Mouse (Mus musculus): ENCODE data around the gene Thap2.
A peak's percentile ranks its signal among the peaks of the same experiment; 100 is the strongest.

Gene Thap2

DNA sequence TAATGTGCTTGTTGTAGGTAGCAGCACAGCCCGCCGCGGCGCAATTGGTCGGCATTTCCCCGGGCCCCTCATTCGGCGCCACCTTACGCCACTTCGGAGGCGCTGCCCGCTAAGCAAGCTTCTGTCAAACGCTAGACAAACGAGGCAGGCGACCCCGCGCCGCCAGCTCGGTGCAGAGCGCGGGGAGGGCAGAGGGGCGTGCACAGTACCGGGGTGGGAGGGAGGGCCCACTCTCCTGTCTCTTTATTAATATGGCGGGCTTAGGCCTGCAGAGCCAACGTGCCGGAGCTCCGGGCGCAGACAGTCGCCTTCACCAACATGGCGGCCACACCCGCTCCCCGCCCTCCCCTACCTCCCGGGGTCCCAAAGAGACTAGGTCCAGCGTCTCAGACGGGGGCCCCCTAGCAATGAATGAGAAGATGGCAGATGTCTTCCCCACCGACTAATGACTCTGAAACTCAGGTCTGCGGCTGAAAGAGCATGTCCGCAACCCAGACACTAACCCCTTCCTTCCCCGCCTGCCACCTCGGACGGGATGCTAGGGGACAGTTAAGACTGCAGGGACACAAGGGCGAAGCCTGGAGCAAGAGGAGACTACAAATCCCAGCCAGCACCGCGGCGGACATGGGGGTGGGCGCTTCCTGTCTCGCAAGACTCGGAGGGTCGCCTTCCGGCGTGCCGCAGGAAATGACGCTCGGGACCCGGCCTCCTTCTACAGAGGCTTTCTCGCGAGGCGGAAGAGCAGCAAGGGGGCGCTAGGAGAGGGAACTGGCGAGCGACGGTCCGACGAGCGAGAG, at the start of gene Thap2, which contains the start of gene Zfc3h1:
TSS of gene Thap2 (minus strand) at position 223 of the 797 bp plus-strand sequence.
TSS of gene Zfc3h1 (plus strand) at position 739 of the 797 bp plus-strand sequence.
- peak; percentile 99 for DNase-seq (ENCODE audit: low spot score in 2 of 2)

DNA sequence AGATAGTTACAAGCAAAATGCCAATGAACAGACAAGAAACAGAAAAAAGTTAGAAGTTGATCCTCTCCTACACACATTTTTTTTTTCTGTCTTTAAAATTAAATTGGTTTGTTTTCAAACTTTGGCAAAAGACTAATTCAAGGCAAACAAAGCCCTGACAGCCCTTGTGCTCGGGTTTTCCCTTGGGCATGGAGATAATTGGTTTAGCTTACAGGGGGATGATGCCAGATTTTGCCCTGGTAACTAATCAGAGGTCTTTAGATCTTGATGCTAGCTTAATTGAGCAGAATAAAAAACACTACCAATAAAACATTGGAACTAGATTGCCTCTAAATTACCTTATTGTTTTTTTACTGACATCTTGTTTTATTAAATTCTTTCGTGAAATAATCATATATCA, 41.1 kb upstream of the Thap2 start:
- DNase-seq (ENCODE audit: low spot score in 2 of 2), result no peak

DNA sequence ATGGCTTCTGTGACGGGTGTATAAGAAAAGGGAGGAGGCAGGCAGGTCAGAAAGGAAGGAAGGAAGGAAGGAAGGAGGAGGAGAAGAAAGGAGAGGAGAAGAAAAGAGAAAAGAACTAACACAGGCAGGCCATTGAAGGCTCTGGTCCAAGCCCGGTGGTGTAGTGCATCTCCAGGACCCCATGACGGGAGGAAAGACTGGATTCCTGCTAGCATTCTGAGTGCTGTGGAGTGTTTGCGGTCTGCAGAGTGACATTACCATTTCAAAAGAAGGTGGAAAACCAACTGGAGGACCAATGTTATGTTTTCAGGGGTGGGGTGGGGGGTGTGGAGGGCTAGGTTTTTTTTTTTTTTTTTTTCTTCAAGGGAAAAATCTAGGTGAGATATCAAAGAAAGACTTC, 37.7 kb upstream of the Thap2 start:
- no peak for DNase-seq (ENCODE audit: low spot score in 2 of 2)

DNA sequence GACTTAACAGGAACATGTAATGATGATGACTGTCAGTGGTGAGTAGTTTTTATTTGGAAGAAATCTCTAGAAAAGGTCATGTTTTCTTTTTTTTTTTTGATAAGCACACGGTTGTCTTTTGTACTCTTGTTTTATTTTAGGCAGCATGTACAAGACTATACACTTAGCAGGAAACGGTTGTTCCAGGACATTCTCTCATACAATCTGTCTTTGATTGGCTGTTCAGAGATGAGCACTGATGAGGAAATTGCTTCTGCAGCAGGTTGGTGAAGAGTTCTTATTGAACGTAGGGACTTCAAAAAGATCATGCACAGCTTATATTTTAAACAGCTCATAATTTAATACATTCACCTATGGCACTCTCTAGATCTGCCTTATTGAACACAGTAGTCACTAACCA, 29.8 kb upstream of the Thap2 start:
- no peak for DNase-seq (ENCODE audit: low spot score in 2 of 2)

DNA sequence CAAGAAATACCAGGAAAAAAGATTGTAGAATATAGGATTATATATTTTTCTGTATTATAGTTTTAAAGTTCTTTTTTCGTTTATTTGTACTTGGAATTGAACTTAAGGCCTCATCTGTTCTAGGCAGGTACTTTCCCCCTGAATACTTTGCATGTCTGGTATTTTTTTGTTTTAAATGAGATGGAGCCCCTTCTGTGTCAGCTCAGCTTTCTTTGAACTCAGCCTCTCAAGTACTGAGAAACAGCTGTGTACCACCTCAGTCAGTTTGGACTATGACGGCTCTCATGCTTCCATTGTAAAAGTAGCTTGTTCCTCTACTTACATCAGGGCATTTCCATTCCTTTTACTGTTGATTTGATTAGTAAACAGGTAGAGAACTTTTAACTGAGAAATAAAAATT, 29.3 kb upstream of the Thap2 start:
- no peak for DNase-seq (ENCODE audit: low spot score in 2 of 2)

DNA sequence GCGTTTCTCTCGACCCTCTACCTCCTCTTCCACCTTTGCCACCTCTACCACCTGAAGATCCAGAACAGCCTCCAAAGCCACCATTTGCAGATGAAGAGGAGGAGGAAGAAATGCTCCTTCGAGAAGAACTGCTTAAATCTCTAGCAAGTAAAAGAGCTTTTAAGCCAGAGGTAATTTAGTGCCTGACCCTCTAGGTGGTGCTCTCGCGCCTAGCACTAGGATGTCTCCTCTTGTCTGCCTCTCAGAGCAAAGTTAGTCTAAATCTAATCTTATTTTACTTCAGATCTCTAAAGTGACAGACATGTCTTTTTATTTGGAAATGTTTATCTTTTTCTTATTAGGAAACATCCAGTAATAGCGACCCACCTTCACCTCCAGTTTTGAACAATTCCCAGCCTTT, 22.1 kb upstream of the Thap2 start:
- DNase-seq (ENCODE audit: low spot score in 2 of 2), result peak; percentile 5 to 16

DNA sequence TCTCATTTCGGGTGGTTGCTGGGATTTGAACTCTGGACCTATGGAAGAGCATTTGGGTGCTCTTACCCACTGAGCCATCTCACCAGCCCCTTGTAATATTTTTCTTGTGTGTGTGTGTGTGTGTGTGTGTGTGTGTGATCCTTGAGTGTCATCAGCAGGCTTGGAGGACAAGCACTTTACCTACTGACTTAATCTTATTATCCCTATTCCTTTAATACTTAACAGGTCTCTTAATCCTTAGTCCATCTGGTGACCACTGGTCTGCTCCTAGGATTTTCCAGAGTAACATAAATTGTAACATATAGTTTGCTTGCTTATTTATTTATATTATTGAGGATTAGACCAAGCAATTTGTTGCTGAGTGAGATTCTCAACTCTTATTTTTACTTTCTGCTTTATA, 7.7 kb upstream of the Thap2 start:
- no peak for DNase-seq (ENCODE audit: low spot score in 2 of 2)

DNA sequence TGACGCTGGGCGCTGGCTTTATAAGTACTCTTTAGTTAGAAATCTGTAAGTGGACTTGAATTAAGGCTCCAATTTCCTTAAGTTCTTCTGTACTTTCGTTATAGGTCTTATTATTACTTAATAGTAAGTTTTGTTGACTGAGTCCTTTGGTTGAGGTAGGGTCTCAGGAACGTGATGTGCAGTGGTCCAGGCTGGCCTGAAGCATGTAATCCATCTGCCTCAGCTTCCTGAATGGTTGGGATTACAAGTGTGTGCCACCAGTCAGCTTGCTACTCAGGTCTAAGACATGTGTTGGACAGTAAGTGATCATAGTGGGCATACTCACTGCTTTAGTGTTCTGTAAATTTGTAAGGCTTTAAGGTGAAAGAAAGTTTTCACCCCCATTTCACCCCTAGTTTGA, 6.8 kb upstream of the Thap2 start:
- DNase-seq (ENCODE audit: low spot score in 2 of 2), result no peak

DNA sequence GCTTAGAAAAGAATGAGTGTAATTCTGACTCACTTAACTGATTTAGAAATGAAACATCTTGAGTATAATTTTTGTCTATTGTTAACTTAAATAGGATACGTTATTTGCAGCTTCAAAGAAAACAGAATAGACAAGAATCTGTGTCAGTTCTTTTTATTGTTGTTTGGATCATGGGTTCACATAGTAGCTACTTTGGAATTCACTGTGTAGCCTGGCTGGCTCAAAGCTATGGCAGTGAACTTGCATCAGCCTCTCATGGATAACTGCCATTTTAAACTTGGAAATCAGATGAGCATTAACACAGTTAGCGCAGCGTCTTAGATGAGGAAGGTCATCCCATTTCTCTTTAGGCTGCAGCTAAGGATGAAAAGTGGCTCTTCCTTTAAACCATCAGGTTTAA, 3.6 kb upstream of the Thap2 start:
- DNase-seq (ENCODE audit: low spot score in 2 of 2), result no peak

DNA sequence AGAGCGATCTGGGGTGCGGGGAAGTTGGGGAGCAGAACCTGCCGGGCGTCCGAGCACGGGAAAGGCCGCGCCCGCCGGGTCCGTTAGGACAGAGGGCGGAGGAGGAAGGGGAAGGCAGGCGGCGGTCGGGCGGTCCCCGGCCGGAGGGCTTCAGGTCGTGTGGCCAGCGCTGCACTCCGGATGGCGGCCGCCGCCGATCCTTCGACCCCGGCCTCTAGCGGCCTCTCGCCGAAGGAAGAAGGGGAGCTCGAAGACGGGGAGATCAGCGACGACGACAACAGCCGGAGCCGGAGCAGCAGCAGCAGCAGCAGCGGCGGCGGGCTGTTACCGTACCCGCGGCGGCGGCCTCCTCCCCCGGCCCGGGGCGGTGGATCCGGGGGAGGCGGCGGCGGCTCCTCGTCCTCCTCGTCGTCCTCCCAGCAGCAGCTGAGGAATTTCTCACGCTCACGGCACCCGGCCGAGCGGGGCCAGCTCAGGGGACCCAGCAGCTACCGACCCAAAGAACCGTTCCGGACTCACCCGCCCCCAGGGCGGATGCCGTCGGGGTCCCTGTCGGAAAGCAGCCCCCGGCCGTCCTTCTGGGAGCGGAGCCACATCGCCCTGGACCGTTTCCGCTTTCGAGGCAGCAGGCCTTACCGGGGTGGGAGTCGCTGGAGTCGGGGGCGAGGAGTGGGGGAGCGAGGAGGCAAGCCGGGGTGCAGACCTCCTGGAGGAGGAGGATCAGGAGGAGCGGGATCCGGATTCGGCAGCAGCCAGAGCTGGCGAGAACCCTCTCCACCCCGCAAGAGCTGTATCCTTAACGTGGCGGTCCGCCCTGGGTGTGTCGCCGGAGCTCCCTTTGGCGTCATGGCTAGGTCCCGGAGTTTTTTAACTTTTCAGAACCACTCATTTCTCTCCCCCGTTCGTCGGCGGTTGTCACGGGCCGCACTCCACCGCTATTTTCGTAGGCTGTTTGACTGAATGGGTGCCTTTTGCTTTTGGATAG, 1.1 kb upstream of the Thap2 start:
- peak; percentile 20 to 34 for DNase-seq (ENCODE audit: low spot score in 2 of 2)

DNA sequence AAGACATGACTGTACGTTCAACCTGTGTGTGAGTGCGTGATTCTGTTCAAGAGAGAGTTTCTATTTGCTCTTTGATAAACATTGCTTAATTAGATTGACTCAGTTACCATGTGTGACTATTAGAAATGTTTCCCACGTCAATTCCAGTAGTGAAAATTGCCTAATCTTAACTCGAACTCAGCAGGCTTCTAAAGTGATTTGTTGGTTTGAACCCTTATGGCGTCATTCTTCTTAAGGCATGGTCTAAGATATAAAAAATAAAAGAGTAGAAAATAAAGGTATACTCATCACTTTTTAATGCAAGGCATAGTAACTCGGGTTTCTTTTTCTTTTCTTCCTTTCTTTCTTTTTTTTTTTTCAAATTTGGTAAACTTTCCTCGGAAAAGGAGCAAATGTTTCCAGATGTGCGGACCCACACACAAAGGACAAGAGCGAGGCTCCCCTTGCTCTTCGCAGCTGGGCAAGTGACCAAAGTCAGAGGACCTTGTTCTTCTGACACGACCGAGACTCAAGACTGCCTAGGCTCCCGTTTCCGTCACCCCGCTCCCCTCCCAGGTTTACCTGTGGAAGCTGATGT, 511 bp downstream of the Thap2 start:
- no peak for DNase-seq (ENCODE audit: low spot score in 2 of 2)

DNA sequence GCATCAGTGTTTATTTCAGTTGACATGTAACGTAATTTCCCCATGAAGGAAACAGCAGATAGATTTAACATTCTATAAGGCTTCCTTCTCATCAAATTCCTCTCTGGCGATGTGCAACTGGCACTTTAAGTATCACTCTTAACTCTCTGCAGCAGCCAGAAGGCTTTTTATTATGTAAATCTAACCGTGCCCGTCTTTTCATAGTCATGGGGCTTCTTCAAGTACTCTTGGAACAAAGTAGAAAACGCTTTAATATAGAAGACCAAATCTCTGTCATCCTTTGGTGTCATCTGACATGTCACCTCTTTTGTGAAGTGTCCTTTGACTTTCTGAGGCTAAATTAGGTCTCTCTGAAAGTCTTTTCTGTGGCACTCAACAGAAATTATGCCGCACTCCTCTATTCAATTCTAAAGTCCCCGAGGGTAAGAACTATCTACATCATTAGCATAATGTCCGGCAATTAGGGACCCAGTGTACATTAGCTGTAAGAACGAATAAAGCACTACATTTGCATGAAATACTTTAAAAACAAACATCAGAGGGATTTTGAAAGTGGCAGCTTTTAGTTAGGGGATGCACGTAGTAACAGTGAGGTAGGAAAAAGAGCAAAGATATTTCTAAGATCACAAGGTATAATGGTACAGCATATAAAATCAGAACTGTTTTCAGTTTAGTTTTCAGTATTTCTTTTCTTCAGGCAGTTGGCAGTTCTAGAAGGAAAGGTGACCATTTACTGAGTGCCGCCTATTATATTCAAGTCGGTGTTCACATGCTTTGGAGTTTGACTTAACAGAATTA, 1.2 kb downstream of the Thap2 start:
- no peak for DNase-seq (ENCODE audit: low spot score in 2 of 2)

DNA sequence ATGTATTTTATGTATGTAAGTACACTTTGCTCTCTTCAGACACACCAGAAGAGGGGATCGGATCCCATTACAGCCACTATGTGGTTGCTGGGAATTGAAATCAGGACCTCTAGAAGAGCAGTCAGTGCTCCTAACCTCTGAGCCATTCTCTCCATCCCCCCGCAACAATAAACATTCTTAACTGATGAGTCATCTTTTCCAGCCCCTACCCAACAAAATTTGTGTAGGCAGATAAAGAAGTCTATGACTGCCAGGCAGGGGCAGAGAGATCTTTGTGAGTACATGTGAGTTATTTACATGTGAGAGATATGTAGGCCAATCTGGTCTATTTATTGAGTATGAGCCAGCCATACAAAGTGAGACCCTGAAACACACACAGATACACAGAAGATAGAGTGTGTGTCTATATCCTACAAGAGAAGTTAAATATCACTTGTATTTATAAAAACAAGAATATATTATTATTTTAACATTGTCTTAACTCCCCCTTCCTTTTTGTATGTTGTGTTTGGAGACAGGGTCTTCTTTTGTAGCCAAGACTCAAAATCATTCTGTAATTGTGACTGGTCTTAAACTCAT, 2.6 kb downstream of the Thap2 start:
- no peak for DNase-seq (ENCODE audit: low spot score in 2 of 2)

DNA sequence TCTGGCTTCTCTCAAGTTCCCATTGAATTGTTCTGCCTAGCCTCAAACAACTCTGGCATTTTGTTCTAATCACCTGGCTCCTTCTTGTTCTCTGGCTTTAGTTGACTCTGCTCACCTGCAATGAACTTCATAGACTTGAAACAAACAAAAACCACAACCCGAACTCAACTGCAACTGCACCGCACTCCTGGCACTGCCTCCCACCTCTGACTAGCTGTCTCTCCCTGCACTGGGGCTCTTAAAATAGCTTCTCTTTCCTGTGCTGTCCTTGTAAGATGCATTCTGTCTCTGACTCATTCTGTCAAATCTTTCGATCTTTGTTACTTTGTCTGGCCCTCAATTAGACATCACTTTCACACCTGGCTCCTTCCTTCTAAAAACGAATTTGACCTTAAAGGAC, 21.1 kb downstream of the Thap2 start:
- DNase-seq (ENCODE audit: low spot score in 2 of 2), result no peak

DNA sequence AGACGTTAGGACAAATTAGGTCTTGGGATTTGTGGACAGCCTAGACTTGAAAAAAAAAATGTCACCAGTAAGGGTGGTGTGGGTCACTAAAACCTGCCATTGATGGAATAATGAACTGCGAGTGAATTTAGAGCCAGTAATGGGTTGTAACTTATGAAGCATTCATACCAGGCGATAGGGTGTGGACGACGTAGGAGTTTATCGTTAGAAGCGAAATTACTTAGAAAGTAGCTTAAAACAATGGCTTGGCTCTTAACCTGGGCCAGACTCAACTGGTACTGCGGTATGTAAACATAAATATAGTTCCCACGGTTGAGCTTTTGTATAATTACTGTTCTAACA, 21.6 kb downstream of the Thap2 start:
- DNase-seq (ENCODE audit: low spot score in 2 of 2), result no peak

DNA sequence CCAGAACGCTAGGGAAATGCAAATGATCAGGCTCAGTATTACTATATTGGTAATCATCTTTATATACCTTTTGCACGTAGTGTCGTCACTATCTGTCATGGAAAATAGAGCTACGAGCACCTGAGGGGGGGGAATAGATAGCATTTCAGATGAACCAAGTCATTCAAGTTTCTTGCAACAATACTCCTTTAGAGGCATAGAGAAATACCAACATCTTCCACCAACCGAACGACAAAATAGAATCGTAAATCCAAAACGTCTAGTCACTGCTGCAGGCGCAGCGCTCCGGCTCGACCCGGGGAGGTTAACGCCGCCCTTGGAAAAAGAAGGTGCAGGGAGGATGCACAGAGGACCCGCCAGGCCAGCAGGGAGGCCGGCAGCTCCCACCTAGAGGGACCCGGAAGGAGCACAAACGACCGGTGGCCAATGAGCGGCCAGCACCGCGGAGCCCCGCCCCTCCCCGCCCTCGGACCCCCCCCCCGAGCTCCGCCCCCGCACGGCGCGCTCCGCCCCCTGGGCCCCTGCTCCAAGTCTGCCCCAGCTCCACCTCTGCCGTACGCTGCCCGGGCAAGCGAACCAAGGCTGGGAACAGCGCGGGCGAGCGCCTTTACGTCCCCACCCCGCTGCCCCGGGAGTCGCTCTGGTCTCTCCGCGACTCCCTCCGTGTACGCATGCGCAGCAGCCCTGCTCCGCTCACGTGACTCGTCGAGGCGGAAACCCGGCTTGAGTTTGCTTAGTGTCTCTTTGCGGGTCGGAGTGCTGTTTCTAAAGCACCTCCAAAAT, 22.2 kb downstream of the Thap2 start, which contains the start of gene Tmem19:
TSS of gene Tmem19 (minus strand) at position 662 of the 783 bp plus-strand sequence.
- DNase-seq (ENCODE audit: low spot score in 2 of 2), result peak; percentile 91 to 94

DNA sequence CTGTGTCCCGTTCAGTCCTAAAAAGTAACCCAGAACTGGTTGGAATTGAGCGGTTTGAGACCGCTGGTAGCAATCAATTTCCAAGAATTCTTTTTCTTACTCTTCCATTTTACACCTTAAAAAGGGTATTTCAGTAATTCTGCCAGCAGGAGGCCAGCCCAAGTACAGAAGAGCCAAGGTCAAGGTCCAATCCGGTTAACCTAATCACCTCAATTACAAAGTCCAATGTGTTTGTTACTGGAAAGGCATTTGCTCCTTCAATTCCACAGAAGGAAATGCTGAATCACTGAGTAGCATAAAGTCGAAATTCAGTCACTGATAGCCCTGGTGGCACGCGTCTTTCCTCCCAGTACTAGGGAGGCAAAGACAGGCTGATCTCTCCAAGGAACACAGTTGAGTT, 25.2 kb downstream of the Thap2 start:
- no peak for DNase-seq (ENCODE audit: low spot score in 2 of 2)

DNA sequence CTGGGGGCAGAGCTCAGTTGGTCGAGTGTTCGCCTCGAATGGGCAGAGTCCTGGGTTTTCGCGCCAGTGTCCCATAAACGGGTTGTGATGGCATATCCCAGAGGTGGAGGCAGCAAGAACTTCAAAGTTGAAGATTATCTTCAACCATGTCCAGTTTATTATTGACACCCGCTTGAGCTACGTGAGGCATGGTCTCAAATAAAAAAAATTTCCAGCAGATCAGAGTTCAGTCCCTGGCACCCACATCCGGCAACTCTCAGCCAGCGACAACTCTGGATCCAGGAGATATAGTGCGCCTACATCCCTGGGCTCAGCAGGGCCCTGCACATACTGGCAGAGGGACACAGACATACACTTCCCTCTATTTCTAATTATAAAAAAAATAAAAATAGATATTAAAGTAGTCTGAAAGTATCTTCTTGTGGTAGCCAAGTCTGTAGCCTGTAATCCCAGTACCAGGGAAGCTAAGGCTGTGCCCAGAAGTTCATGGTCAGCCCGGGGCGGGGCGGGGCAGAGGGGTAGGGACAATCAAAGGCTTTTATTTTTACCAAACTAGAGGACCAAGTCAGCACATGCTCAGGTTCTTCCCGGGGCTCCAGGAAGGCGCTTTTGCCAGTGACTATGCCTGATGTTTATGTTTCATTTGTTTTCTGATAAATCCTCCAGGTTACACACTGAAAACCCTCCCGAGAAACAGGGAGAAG, 25.9 kb downstream of the Thap2 start:
- no peak for DNase-seq (ENCODE audit: low spot score in 2 of 2)

DNA sequence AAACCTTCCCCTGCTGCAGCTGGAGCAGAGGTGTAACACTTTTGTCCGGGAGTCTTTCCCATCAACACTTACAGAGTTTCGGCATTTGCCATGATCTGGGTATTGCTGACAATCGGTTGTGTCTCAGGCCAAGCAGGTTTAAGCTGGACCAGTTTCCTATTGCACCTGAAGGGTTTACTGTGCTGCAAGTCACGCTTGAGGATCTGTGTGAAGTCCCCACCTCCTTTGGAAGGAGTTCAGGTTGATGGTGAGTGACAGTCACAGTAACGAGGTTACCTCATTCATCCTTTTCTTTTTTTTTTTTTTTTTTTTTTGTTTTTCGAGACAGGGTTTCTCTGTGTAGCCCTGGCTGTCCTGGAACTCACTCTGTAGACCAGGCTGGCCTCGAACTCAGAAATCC, 28.1 kb downstream of the Thap2 start:
- no peak for DNase-seq (ENCODE audit: low spot score in 2 of 2)

DNA sequence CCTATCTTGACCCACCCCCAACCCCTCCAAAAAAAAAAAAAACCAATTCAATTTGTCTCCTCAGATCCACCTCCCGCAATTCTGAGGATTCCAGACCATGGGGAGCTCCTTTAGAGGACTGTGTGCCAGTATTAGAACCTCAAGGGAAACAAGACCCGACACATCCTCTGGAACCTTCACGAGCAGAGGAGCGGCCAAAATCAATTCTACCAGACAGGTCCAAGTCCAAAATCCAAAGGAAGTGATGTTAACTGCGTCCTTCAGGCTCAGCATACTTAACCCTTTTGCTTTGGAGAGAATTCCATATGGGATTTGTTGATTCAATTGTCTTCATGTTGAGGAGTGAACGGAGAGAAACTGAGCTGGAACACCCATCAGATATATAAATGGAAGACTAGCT, 29.2 kb downstream of the Thap2 start:
- no peak for DNase-seq (ENCODE audit: low spot score in 2 of 2)

All from right cerebral cortex, postnatal 36 days (tissue).